Mouse (Mus musculus): Measurements from ENCODE around the gene Etnk1.

GRCm38 (mm10) chr6:143232718-143233117, 65.7 kb downstream of the Etnk1 start:
- TF ChIP-seq CTCF (IDR thresholded peaks at IDR 0.05; ENCODE audit: low read depth, low read length) (no peak), POLR2A (IDR thresholded peaks at IDR 0.05; ENCODE audit: borderline replicate concordance, low read depth, low read length) (no peak)

All from bone marrow macrophage, adult 2 months (primary cell).